Comparison of ENCODE assay signal across 26 mouse cellular contexts in the genomic region with DNA sequence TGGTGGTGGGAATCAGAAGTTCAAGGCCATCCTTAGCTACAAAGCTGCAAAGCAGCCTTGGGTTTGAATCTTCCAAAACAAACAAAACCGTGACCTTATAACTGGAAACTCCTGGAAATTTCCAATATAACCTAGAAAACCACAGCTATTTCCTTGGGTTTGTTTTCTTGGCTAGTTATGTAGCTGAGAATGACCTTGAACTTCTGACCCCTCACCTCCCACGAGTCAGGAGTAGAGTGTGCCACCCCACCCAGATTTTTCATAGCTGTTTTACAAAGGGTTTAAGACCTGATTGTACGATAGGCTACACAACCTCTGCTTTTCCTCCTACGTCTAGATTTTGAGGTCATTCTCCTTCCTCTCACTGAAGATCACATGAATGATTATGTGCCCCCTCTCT. TPM values are rescaled to one million over a fixed set of nuclear protein-coding genes. Genes with fewer than 3 reads are reported as not detected.
"Had no signal": no experiment of that assay in that cellular context is flagged by ENCODE, and none has a peak within 500 bp of the region (broad histone marks: within the 10 kb centered on the region; RNA-seq: fewer than 3 reads in every experiment).

No protein-coding gene starts in this region.

- H3K4me2 ChIP-seq: heart, embryonic 12.5 days; hindbrain, embryonic 12.5 days; hindbrain, embryonic 14.5 days; intestine, embryonic 15.5 days; limb, embryonic 13.5 days; limb, embryonic 15.5 days; liver, embryonic 12.5 days had no signal

- H3K27me3 ChIP-seq: heart, embryonic 12.5 days; hindbrain, embryonic 12.5 days; intestine, embryonic 15.5 days; limb, embryonic 13.5 days; limb, embryonic 15.5 days; liver, embryonic 12.5 days had no signal

- H3K36me3 ChIP-seq: heart, embryonic 12.5 days; hindbrain, embryonic 10.5 days; hindbrain, embryonic 12.5 days; intestine, embryonic 15.5 days; limb, embryonic 13.5 days; limb, embryonic 15.5 days; liver, embryonic 12.5 days had no signal

- ATAC-seq: hindbrain, embryonic 16.5 days; inflammation-experienced regulatory T-cells, adult 6 months; intestine, embryonic 15.5 days; intestine, postnatal 0 days; liver, embryonic 12.5 days had no signal

- DNase-seq: gastrocnemius, adult 2 months; gastrocnemius, postnatal 10 days; gastrocnemius, postnatal 25 days; heart, adult 18-20 months; heart, postnatal 10 days; heart, postnatal 4 days; kidney, adult 18-20 months; kidney, adult 8-10 months; kidney, postnatal 10 days; kidney, postnatal 25 days; kidney, postnatal 4 days; layer of hippocampus, postnatal 36 days; left cerebral cortex, postnatal 4 days had no signal

- H3K4me3 ChIP-seq: gastrocnemius, adult 2 months; heart, embryonic 12.5 days; hindbrain, embryonic 10.5 days; hindbrain, embryonic 12.5 days; intestine, embryonic 15.5 days; layer of hippocampus, adult 2 months; limb, embryonic 13.5 days; limb, embryonic 15.5 days; liver, embryonic 12.5 days had no signal

- H3K9me3 ChIP-seq: heart, embryonic 12.5 days; hindbrain, embryonic 10.5 days; hindbrain, embryonic 12.5 days; intestine, embryonic 15.5 days; limb, embryonic 13.5 days; limb, embryonic 15.5 days; liver, embryonic 12.5 days had no signal

- H3K27ac ChIP-seq: gastrocnemius, adult 2 months; hindbrain, embryonic 10.5 days; hindbrain, embryonic 12.5 days; hindbrain, embryonic 14.5 days; intestine, embryonic 15.5 days; layer of hippocampus, adult 2 months; limb, embryonic 13.5 days; limb, embryonic 15.5 days; liver, embryonic 12.5 days; liver, embryonic 14.5 days had no signal

- H3K9ac ChIP-seq: heart, embryonic 12.5 days; hindbrain, embryonic 12.5 days; hindbrain, embryonic 14.5 days; intestine, embryonic 15.5 days; limb, embryonic 13.5 days; limb, embryonic 15.5 days; liver, embryonic 12.5 days; liver, embryonic 14.5 days had no signal

RNA-seq across cellular contexts. Expression of a gene that starts 28.5 kb away (rescaled TPM):
- polyA plus RNA-seq: inflammation-experienced regulatory T-cells, adult 6 months had no signal
